Mouse (Mus musculus) lung, embryonic 16.5 days (tissue): Measurements from ENCODE around the gene Tmem213. TPM values are rescaled to one million over a fixed set of nuclear protein-coding genes. Genes with fewer than 3 reads are reported as not detected.

Experiments used
- ATAC-seq: fragments of 200-750 bp; cut with Nextera tagmentation; 2 replicates; pipeline ENCODE4 v1.8.0; 2017; ENCODE audit warnings: low read depth, mild to moderate bottlenecking, moderate library complexity
- H3K27ac ChIP-seq: fragments of 300-500 bp; sonication (generic); 2 replicates; pipeline ENCODE4 v1.5.1; 2014; ENCODE audit warnings: mild to moderate bottlenecking, control low read depth, low read length
- H3K27me3 ChIP-seq: fragments of 300-500 bp; sonication (generic); 2 replicates; pipeline ENCODE4 v1.6.1; 2014; ENCODE audit warnings: low read depth, low read length, mixed read lengths; ENCODE audit not compliant: control insufficient read depth, insufficient read depth
- H3K36me3 ChIP-seq: fragments of 300-500 bp; sonication (generic); 2 replicates; pipeline ENCODE4 v1.6.1; 2014; ENCODE audit warnings: low read length; ENCODE audit not compliant: control insufficient read depth, insufficient read depth
- H3K4me1 ChIP-seq: fragments of 300-500 bp; sonication (generic); replicated peaks from 2 replicates; pipeline ENCODE4 v1.6.1; 2014; ENCODE audit warnings: low read length, mixed read lengths; ENCODE audit not compliant: control insufficient read depth, insufficient read depth
- H3K4me2 ChIP-seq: fragments of 300-500 bp; sonication (generic); 2 replicates; pipeline ENCODE4 v1.6.1; 2014; ENCODE audit warnings: low read depth, low read length, control low read depth
- H3K4me3 ChIP-seq: fragments of 300-500 bp; sonication (generic); 2 replicates; pipeline ENCODE4 v1.5.1; 2014; ENCODE audit warnings: mild to moderate bottlenecking, low read length, control low read depth
- H3K9ac ChIP-seq: fragments of 300-500 bp; sonication (generic); 2 replicates; pipeline ENCODE4 v1.6.1; 2014; ENCODE audit warnings: low read length, control low read depth
- H3K9me3 ChIP-seq: fragments of 300-500 bp; sonication (generic); 2 replicates; pipeline ENCODE4 v1.6.1; 2016; ENCODE audit warnings: low read length; ENCODE audit not compliant: control insufficient read depth
- WGBS: fragments of 180-500 bp; shearing (Covaris S2); extraction: QIAGEN DNeasy Blood & Tissue Kit; methylation state at CpG from one replicate; pipeline ENCODE4 v1.1.7; 2014; 5-methylcytosine and 5-hydroxymethylcytosine counted together
- polyA plus RNA-seq: library from polyadenylated mRNA; unstranded; fragments of >200 nt; fragmentation: Nextera tagmentation; extraction: Ambion mirVana; gene quantifications from 2 replicates; pipeline ENCODE4 v1.2.1, GENCODE M21; 2015

The Tmem213 gene
- polyA plus RNA-seq, 1 experiment from 2014 or later: 133 TPM

DNA sequence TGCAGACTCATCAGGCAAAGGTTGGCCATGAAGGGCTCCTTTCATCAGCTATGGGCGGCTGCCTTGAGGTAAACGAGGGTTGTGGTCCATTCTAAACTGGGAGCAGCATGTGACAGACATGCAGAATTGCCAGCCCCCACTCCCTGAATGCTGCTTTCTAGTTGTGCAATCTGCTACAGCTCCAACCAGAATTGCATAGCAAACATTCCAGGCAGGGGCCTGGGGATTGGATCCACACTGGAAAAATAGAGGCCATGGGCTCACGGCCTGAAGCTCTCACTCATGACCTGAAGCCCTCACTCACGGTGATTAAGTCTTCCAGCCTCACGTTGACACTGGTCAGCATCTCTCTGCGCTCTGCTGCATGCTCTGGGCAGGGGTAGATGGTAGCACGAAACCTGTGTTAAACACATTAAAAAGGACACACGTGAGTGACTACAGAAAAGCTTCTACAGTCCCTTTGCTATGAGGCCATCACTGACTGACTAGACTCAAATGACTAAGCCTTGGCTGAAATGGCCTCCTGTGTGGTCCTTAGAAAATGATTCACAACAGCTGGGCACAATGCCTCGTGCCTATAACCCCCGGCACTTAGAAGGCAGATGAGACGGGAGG, 27.2 kb upstream of the Tmem213 start:
- WGBS: 38% methylated on average over 11 of the region's 11 CpGs
- peak; percentile 84 for ATAC-seq
- peak overlapping the region; percentile 71 for H3K27ac ChIP-seq
- H3K4me2 ChIP-seq: no peak overlapping the region
- no peaks in the 10 kb centered on the region for H3K9me3 ChIP-seq
- no peaks in the 10 kb centered on the region for H3K27me3 ChIP-seq
- no peaks in the 10 kb centered on the region for H3K36me3 ChIP-seq
- no peak overlapping the region for H3K4me3 ChIP-seq
- peaks cover 9% of the 10 kb centered on the region for H3K4me1 ChIP-seq
- no peak overlapping the region for H3K9ac ChIP-seq

- Histone ChIP-seq H3K4me3 (no peak overlapping the region), H3K9ac (no peak overlapping the region), H3K36me3 (no peaks in the 10 kb centered on the region), H3K9me3 (no peaks in the 10 kb centered on the region), H3K4me1 (peaks cover 9% of the 10 kb centered on the region), H3K27me3 (no peaks in the 10 kb centered on the region), H3K4me2 (no peak overlapping the region), H3K27ac (no peak overlapping the region)
- no peak for ATAC-seq
- 46% methylated on average over 4 of the region's 4 CpGs for WGBS
Observed at GRCm38 (mm10) chr6:38083204-38083603, 25.9 kb upstream of the Tmem213 start.

GRCm38 (mm10) chr6:38087242-38088026, 21.6 kb upstream of the Tmem213 start:
- H3K4me1 ChIP-seq: no peaks in the 10 kb centered on the region
- no peak overlapping the region for H3K9ac ChIP-seq
- no peak overlapping the region for H3K4me2 ChIP-seq
- no peaks in the 10 kb centered on the region for H3K36me3 ChIP-seq
- no peaks in the 10 kb centered on the region for H3K27me3 ChIP-seq
- ATAC-seq: no peak
- no peaks in the 10 kb centered on the region; the same call in 1 of the 2 replicates for H3K9me3 ChIP-seq
- WGBS: 69% methylated on average over 9 of the region's 9 CpGs
- no peak overlapping the region for H3K27ac ChIP-seq
- H3K4me3 ChIP-seq: no peak overlapping the region

- Histone ChIP-seq H3K27me3 (no peaks in the 10 kb centered on the region), H3K27ac (no peak overlapping the region), H3K36me3 (no peaks in the 10 kb centered on the region), H3K4me2 (no peak overlapping the region), H3K4me3 (no peak overlapping the region), H3K9me3 (no peaks in the 10 kb centered on the region; the same call in 1 of the 2 replicates), H3K4me1 (no peaks in the 10 kb centered on the region), H3K9ac (no peak overlapping the region)
- 89% methylated on average over 8 of the region's 8 CpGs for WGBS
- no peak for ATAC-seq
Observed at GRCm38 (mm10) chr6:38092539-38092938, 16.5 kb upstream of the Tmem213 start.

- Histone ChIP-seq H3K9ac (no peak overlapping the region), H3K4me2 (no peak overlapping the region), H3K9me3 (no peaks in the 10 kb centered on the region; the same call in 1 of the 2 replicates), H3K4me1 (no peaks in the 10 kb centered on the region), H3K27me3 (no peaks in the 10 kb centered on the region), H3K36me3 (no peaks in the 10 kb centered on the region), H3K27ac (no peak overlapping the region), H3K4me3 (no peak overlapping the region)
- WGBS: 79% methylated on average over 10 of the region's 10 CpGs
- ATAC-seq: no peak
Observed at GRCm38 (mm10) chr6:38094701-38095100, 14.4 kb upstream of the Tmem213 start.

DNA sequence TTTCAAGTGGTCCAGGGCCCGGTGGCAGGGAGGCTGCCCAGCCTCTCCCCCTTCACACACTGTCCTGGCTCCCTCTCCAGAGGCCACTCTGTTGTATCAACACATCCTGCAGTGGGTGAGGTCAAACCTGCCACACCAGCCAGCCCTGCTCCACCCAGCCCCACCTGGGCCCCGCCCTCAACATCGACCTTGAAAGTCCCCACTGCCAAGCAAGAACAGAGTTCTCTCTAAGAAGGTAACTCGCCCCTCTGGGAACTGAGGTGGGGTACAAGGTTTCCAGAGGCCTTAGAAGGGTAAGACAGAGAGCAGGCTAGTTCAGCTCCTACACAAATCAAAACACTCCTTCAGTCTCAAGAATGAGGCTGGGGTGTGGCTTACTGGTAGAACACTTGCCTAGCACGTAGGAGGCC, 12.1 kb upstream of the Tmem213 start:
- peak; percentile 97 for ATAC-seq
- H3K4me3 ChIP-seq: no peak overlapping the region

DNA sequence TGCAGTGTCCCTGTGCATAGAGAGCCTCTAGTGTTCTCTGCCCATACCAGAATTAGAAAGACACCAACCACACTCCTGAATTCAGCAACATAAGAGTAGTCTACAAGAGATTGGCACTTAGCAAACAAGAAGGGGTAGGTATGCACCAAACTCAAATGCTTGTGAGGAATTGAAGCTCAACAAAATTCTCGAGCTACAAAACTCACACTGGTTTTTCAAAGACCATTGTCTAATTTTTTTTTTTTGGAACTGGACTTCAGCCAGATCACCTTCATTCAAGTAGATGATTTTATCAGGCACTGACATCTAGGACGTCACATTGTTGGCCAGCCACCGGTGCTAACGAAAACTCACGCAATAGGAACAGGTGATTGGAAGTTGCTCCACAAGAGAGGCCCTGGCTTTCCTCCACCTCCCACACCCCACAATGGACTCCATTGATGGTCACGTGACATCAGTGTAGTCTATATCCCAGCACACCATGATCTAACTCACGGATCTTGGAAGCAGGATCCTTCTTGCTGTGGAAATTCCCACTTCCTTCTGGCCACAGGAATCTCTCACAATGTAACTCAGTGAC, 6.7 kb upstream of the Tmem213 start:
- WGBS: 53% methylated on average over 7 of the region's 7 CpGs
- peaks cover 15% of the 10 kb centered on the region; the same call in 1 of the 2 replicates for H3K4me1 ChIP-seq
- ATAC-seq: no peak
- no peak overlapping the region for H3K27ac ChIP-seq
- H3K9me3 ChIP-seq: no peaks in the 10 kb centered on the region
- H3K36me3 ChIP-seq: no peaks in the 10 kb centered on the region
- H3K4me2 ChIP-seq: no peak overlapping the region
- no peaks in the 10 kb centered on the region for H3K27me3 ChIP-seq
- no peak overlapping the region for H3K9ac ChIP-seq
- no peak overlapping the region for H3K4me3 ChIP-seq

More for the DNA sequence above, 12.1 kb upstream of the Tmem213 start:
- Histone ChIP-seq H3K27ac (peak overlapping the region; percentile 93), H3K9me3 (no peaks in the 10 kb centered on the region), H3K36me3 (no peaks in the 10 kb centered on the region), H3K4me2 (peak overlapping the region; percentile 10; the same call in 1 of the 2 replicates), H3K9ac (no peak overlapping the region), H3K27me3 (no peaks in the 10 kb centered on the region), H3K4me1 (peaks cover 3% of the 10 kb centered on the region; the same call in 1 of the 2 replicates)
- 37% methylated on average over 5 of the region's 5 CpGs for WGBS

- WGBS: 45% methylated on average over 6 of the region's 6 CpGs
- H3K9me3 ChIP-seq: no peaks in the 10 kb centered on the region
- no peak overlapping the region for H3K27ac ChIP-seq
- peaks cover 15% of the 10 kb centered on the region; the same call in 1 of the 2 replicates for H3K4me1 ChIP-seq
- no peak overlapping the region for H3K4me2 ChIP-seq
- no peaks in the 10 kb centered on the region for H3K27me3 ChIP-seq
- H3K9ac ChIP-seq: no peak overlapping the region
- H3K4me3 ChIP-seq: no peak overlapping the region
- no peaks in the 10 kb centered on the region for H3K36me3 ChIP-seq
- ATAC-seq: no peak
Observed at GRCm38 (mm10) chr6:38103775-38104174, 5.3 kb upstream of the Tmem213 start.

DNA sequence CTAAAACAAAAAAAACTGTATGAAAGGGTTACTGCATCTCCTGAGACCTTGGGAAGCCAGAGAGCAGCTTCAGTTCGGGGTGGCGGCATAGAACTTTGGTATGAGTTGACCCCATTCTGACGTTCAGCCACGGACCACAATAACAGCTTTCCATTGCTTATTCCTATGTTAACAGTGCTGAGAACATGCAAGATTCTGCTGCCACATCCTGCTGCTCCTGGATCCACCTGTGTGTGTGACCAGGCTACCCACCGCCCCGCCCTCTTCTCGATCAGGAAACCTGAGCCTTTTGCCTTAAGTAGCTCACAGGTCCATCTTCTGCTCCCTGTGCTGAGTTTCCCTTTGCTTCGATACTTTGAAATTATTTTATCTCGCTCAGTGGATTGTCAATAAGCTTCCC, 3.1 kb upstream of the Tmem213 start:
- no peak for ATAC-seq
- Histone ChIP-seq H3K4me2 (no peak overlapping the region), H3K4me3 (no peak overlapping the region), H3K27ac (0 out of 2 replicates have a peak overlapping the region, but pooled peaks have one; percentile 53), H3K36me3 (no peaks in the 10 kb centered on the region), H3K27me3 (no peaks in the 10 kb centered on the region), H3K4me1 (peaks cover 15% of the 10 kb centered on the region; the same call in 1 of the 2 replicates), H3K9ac (no peak overlapping the region), H3K9me3 (no peaks in the 10 kb centered on the region)
- WGBS: 72% methylated on average over 9 of the region's 9 CpGs
